Mouse (Mus musculus): ENCODE results near the gene Ndufs4. TPM values are rescaled to one million over a fixed set of nuclear protein-coding genes. Genes with fewer than 3 reads are reported as not detected.

Gene Ndufs4
- polyA plus RNA-seq, 1 experiment from 2014 or later, result 420 TPM

DNA sequence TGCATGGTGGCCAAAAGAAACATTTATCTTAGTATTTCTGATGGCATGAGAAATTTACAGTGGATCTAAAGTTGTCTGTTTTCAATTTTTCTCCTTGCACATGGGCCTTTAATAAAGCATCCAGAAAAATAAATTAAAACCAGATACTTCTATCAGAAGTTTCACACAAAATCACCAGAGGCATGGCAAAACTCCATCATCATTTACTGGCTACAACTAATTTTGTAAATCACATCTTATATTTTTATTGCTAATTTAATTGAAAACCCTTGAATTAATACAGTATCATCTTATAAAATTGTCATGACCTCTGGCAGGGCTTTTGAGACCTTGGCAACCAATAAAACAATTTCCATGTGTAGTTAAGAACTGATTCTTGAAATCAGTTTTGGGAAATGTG lies 4.4 kb upstream of the Ndufs4 start:
- Histone ChIP-seq H3K9ac (no peak overlapping the region), H3K9me3 (no peaks in the 10 kb centered on the region), H3K36me3 (no peaks in the 10 kb centered on the region), H3K27ac (replicated peaks) (no peak overlapping the region), H3K27me3 (no peaks in the 10 kb centered on the region), H3K4me2 (no peak overlapping the region), H3K4me3 (no peak overlapping the region), H3K4me1 (replicated peaks) (0 out of 2 replicates have a peak, but pooled peaks cover 4% of the 10 kb centered on the region)
- no peak for ATAC-seq (ENCODE audit: low read depth)

DNA sequence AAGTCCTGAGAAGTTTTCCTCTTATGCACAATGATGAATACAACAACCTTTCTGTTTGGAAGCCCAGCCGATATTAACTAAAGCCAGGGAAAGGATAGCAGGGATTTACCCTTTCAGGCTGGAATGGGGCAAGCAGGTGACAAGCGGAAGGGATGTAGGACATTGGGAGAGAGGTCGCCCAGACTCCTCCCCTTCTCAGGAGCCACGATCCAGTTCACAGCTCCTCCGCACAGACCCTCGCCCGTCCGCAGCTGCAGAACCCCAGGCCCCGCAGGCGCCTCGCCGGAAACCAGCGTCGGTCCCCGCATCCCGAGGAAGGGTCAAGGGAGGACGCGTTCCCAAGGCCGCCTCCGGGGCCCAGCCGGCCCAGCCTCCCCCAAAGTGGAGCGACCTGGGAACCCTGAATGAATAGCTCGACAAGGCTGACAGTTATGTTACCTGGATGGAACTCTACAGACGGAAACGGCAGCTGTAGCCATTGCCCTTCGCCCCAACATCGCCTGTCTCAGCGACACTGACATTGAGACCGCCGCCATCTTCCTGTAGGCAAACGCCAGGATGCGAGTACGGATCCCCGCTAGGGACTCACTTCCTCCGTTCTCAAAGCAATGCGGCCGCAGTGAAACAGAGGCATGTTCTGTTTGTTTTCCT lies 412 bp downstream of the Ndufs4 start:
- peak; percentile 93 for ATAC-seq (ENCODE audit: low read depth)
- under 1% methylated on average over 37 of the region's 37 CpGs for WGBS
- H3K9ac ChIP-seq, result peak overlapping the region; percentile 92
- peak overlapping the region; percentile 81 for H3K4me2 ChIP-seq
- H3K9me3 ChIP-seq, result no peaks in the 10 kb centered on the region
- peaks cover 13% of the 10 kb centered on the region for H3K4me1 ChIP-seq (replicated peaks)
- peak overlapping the region; percentile 81 for H3K4me3 ChIP-seq
- peaks cover 10% of the 10 kb centered on the region; the same call in 1 of the 2 replicates for H3K36me3 ChIP-seq
- peak overlapping the region; percentile 93 for H3K27ac ChIP-seq (replicated peaks)
- no peaks in the 10 kb centered on the region for H3K27me3 ChIP-seq

DNA sequence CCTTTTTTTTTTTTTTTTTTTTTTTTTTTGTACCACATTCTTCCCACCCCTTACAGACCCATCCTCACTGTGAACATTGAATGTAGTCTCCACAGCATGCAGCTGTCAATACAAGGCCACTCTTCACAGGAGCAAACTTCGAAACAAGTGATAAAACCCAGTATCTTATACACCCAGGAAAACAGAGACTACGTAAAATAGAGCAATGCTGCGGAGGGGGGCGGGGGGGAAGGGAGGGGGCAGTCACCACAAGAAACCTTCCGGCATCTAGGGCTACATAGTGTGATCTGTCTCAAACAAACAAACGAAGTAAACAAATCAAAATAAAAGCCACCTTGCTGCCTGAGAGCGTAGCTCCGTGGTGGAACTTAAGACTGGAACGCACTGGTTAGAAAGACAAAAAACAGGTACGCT lies 977 bp downstream of the Ndufs4 start:
- peaks cover 13% of the 10 kb centered on the region for H3K4me1 ChIP-seq (replicated peaks)
- peak overlapping the region; percentile 93 for H3K27ac ChIP-seq (replicated peaks)
- peak overlapping the region; percentile 81 for H3K4me2 ChIP-seq
- H3K36me3 ChIP-seq, result peaks cover 14% of the 10 kb centered on the region
- peak overlapping the region; percentile 81 for H3K4me3 ChIP-seq
- no peaks in the 10 kb centered on the region for H3K27me3 ChIP-seq
- H3K9ac ChIP-seq, result peak overlapping the region; percentile 92
- peak; percentile 49 for ATAC-seq (ENCODE audit: low read depth)
- 7% methylated on average over 10 of the region's 10 CpGs for WGBS
- H3K9me3 ChIP-seq, result no peaks in the 10 kb centered on the region

DNA sequence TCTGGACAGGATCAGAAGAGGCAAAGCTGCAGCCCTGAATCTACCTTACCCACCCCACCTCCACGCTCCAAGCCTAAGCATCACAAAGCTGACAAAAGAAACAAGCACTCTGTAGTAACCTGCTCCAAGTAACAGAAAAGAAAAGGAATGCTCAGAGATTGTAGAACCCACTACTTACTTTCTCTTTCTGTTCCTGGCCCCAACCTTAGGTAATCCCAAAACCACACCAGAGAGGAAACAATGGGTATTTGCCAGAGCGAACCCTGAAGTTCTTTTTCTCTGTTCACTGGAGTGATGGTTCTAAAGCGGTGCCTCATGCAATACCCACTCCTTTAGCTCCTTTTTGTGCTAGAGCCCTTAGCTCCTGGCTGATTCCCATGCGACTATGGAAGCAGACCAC lies 11.5 kb downstream of the Ndufs4 start:
- no peak for ATAC-seq (ENCODE audit: low read depth)
- Histone ChIP-seq H3K4me2 (no peak overlapping the region), H3K9ac (no peak overlapping the region), H3K4me3 (no peak overlapping the region), H3K36me3 (peaks cover 24% of the 10 kb centered on the region), H3K9me3 (peaks cover 5% of the 10 kb centered on the region; the same call in 1 of the 2 replicates), H3K27me3 (no peaks in the 10 kb centered on the region), H3K4me1 (replicated peaks) (no peaks in the 10 kb centered on the region), H3K27ac (replicated peaks) (no peak overlapping the region)
- 94% methylated on average over 4 of the region's 4 CpGs for WGBS

DNA sequence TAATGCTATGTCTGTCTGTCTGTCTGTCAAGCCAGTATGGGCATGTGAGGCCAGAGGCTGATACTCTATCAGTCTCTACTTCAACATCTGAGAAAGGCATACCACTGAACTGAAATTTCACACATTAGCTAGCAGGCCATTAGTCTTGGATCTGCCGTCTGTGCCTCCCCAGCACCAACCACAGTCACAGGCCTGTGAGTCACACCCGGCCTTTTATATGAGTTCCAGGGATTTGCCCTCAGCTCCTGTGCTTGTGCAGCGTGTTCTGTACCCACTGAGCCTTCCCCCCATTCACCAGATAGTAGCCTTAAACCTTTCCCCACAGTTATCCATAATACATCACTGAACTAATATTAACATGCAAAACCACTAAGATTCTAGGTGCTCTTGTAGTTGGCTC lies 26.0 kb downstream of the Ndufs4 start:
- Histone ChIP-seq H3K4me1 (replicated peaks) (no peaks in the 10 kb centered on the region), H3K9me3 (no peaks in the 10 kb centered on the region), H3K4me3 (no peak overlapping the region), H3K9ac (no peak overlapping the region), H3K27me3 (no peaks in the 10 kb centered on the region), H3K36me3 (0 out of 2 replicates have a peak, but pooled peaks cover 4% of the 10 kb centered on the region), H3K4me2 (no peak overlapping the region), H3K27ac (replicated peaks) (no peak overlapping the region)
- no peak for ATAC-seq (ENCODE audit: low read depth)
- whole genome bisulfite sequencing, result 84% methylated on average over 3 of the region's 3 CpGs

DNA sequence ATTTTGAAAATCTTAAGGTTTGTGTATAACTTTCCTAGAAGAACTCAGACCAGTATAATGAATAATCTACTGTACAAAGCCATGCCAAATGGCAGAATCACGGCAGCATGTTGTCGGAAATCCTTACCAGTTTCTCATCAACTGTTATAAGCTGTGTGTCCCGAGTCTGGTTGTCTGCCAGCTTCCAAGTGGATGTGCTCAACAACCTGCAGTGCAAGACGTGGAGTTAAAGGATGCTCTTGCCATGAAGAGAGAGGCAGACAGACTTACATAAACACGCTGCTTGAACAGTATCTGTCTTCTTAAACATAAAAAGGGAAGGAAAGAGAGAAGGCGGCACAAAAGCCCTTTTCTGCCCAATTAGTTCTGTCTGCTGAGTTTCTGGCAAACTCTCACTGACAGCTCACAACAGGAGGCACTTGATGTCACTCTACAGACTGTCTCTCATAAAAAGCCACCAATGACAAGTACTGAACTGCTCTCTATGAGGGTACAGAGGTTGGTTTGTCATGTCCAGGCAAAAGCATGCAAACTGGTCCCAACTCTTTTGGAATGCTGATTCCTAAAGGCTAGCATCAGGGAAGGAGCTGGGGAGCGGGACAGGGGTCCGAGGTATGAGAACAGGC lies 36.6 kb downstream of the Ndufs4 start:
- H3K4me2 ChIP-seq, result no peak overlapping the region
- no peaks in the 10 kb centered on the region for H3K27me3 ChIP-seq
- 0 out of 2 replicates have a peak, but pooled peaks cover 5% of the 10 kb centered on the region for H3K4me1 ChIP-seq (replicated peaks)
- H3K36me3 ChIP-seq, result no peaks in the 10 kb centered on the region
- WGBS, result 41% methylated on average over 8 of the region's 8 CpGs
- no peak overlapping the region for H3K4me3 ChIP-seq
- ATAC-seq (ENCODE audit: low read depth), result peak; percentile 65
- H3K9ac ChIP-seq, result no peak overlapping the region
- H3K9me3 ChIP-seq, result no peaks in the 10 kb centered on the region
- H3K27ac ChIP-seq (replicated peaks), result no peak overlapping the region

DNA sequence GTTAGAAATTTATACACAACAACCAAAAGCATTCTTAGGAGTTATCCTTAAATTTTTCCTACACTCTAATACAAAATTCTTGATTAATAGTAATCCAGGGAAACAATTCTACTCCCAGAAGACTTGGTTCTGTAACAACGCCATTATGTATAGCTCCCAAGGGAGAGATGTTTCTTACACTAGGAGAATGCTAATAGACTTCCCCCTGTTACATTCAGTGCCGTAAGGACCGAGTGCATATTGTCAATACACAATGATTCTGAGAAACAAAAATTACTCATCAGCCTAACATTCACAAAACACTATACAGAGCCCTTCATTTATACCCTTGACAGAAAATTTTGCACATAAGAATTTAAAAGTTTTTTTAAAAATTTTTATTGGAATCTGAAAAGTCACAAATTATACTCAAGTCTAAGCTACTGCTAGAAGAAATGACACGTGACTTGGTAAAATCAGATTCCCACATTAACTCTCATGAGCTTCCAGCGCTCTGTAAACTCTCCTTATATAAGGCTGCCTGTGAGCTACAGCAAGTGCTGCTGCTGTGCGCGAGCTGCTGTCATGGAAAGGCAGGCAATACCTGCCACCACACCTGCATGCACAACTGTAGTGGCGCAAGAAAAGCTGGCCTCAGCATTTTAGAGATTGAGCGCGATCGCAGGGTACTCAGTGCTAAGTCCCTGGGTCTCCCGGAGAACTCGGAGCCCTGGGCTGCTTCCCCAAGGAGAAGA lies 42.9 kb downstream of the Ndufs4 start:
- Histone ChIP-seq H3K27me3 (no peaks in the 10 kb centered on the region), H3K36me3 (no peaks in the 10 kb centered on the region), H3K9me3 (no peaks in the 10 kb centered on the region), H3K9ac (no peak overlapping the region), H3K4me3 (no peak overlapping the region), H3K27ac (replicated peaks) (no peak overlapping the region), H3K4me1 (replicated peaks) (peaks cover 18% of the 10 kb centered on the region), H3K4me2 (no peak overlapping the region)
- ATAC-seq (ENCODE audit: low read depth), result peak; percentile 5; the same call in 1 of the 2 replicates
- 55% methylated on average over 13 of the region's 13 CpGs for WGBS

DNA sequence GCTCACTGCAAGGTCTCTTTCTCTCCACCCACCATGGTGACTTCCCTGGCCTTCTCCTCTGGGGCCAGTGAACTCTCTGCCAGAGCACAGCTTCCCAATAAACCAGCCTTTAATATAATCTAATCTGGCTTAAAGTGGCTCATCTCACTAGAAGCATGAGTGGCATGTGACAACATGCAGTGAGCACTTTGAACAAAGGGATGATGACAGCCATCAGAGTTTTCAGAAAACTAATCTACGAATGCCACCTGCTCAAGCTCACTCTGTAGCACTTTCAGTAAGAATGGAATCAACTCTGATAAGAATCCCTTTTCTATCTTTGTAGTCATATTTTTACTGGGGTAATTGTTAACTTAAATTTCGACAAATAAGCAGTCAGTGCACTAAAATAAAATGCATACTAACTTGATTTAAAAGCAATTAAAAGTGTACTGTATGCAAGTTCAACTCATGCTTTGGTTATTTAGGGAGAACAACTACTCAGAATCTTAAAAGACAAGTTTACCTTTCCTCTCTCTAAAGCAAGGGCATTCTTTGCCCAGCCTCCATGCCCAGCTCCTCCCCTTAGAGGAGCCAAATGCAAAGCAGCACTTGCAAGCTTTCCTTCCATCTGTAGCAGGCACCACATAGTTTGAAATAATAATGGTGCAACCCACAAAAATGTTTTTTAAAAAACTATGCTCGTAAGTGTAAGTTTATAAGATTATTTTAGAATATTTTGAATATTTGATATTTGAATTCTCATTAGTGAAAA lies 43.7 kb downstream of the Ndufs4 start:
- Histone ChIP-seq H3K27me3 (no peaks in the 10 kb centered on the region), H3K9me3 (no peaks in the 10 kb centered on the region), H3K4me1 (replicated peaks) (peaks cover 18% of the 10 kb centered on the region), H3K9ac (no peak overlapping the region), H3K4me2 (no peak overlapping the region), H3K4me3 (no peak overlapping the region), H3K27ac (replicated peaks) (no peak overlapping the region), H3K36me3 (no peaks in the 10 kb centered on the region)
- WGBS, result 81% methylated on average over 3 of the region's 3 CpGs
- no peak for ATAC-seq (ENCODE audit: low read depth)

DNA sequence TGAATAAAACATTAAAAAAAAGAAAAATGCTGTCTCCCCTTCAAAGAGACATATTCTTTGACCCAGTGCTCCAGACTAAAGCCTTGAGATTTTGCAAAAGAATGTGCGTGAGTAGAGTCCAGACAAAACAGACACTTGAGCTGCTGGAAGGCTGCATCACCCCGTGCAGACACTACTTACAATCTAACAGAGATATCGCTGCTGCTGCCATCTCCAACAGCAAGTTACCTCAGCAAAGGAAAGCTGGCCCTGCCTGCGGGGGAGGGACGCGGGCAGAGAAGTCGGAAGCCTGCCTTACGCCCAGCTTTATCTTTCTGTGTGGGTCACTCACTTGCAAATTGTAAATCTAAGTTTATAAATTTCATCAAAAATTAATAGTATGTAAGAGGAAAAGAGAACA lies 45.1 kb downstream of the Ndufs4 start:
- Histone ChIP-seq H3K4me3 (no peak overlapping the region), H3K36me3 (no peaks in the 10 kb centered on the region), H3K27ac (replicated peaks) (no peak overlapping the region), H3K4me1 (replicated peaks) (peaks cover 18% of the 10 kb centered on the region), H3K27me3 (no peaks in the 10 kb centered on the region), H3K4me2 (no peak overlapping the region), H3K9ac (no peak overlapping the region), H3K9me3 (no peaks in the 10 kb centered on the region)
- WGBS, result 34% methylated on average over 8 of the region's 8 CpGs
- no peak for ATAC-seq (ENCODE audit: low read depth)

DNA sequence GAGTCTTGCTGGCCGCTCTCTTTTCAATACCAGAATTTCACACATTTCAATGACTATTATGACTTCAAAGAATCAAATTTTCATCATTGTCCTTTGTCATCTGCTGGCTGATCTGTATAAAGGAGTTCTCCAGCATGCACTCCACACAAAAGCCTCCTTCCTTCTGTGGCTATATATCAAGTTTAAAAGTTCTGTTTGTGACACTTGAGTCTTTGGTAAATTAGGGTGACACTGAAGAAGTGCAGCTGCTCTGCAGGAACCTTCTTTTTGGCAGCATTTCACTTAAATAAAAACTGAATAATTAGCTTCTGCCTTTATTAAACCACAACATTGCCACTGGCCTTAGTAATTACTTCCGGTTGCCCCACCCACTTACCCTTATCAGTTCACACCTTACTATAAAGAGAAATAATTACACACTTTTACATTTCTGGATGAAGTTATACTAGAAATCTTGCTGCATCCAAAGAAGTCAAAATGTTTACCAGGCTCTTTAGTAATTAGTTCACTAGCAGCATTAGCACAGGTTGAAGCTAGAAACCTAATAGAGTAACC lies 68.1 kb downstream of the Ndufs4 start:
- WGBS, result 40% methylated on average over 2 of the region's 2 CpGs

DNA sequence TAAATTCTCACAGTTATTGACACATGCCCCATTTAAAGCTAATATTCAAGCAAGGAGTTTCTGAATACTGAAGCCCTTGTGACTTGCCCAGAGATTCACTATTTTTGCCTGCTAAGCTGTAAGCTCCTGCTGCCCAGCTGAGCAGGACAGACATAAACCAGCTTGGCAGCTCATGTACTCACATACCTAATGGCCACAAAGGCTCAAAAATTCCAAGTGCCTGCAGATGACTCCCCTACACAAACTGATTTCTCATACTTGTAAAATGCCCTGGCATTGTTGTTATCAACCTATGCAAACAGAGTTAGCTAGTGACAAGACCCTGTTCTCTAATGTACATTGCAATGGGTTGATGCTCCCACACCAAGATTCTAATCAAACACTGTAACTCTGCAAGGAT lies 68.9 kb downstream of the Ndufs4 start:
- H3K4me3 ChIP-seq, result no peak overlapping the region
- H3K27me3 ChIP-seq, result no peaks in the 10 kb centered on the region
- peaks cover 8% of the 10 kb centered on the region; the same call in 1 of the 2 replicates for H3K36me3 ChIP-seq
- no peak for ATAC-seq (ENCODE audit: low read depth)
- H3K27ac ChIP-seq (replicated peaks), result no peak overlapping the region
- H3K4me2 ChIP-seq, result no peak overlapping the region
- no peak overlapping the region for H3K9ac ChIP-seq
- no peaks in the 10 kb centered on the region for H3K9me3 ChIP-seq
- H3K4me1 ChIP-seq (replicated peaks), result no peaks in the 10 kb centered on the region

More for the DNA sequence above, 68.1 kb downstream of the Ndufs4 start:
- Histone ChIP-seq H3K36me3 (peaks cover 9% of the 10 kb centered on the region; the same call in 1 of the 2 replicates), H3K4me2 (no peak overlapping the region), H3K4me3 (no peak overlapping the region), H3K9ac (no peak overlapping the region), H3K9me3 (no peaks in the 10 kb centered on the region), H3K27me3 (no peaks in the 10 kb centered on the region), H3K27ac (replicated peaks) (no peak overlapping the region), H3K4me1 (replicated peaks) (no peaks in the 10 kb centered on the region)
- ATAC-seq (ENCODE audit: low read depth), result no peak
